Mouse (Mus musculus) MEL (cell line): ENCODE results near the gene Chd5. TPM values are rescaled to one million over a fixed set of nuclear protein-coding genes. Genes with fewer than 3 reads are reported as not detected.
A peak's percentile ranks its signal among the peaks of the same experiment; 100 is the strongest.

ENCODE experiments used
- DNase-seq: peaks from one replicate; pipeline ENCODE4 v3.0.0; 2011; ENCODE audit warnings: low read depth, low spot score
- H3K27ac ChIP-seq: 2 replicates; pipeline ENCODE4 v1.5.1; 2012; ENCODE audit warnings: low read depth, mild to moderate bottlenecking, control low read depth, low read length, moderate library complexity; ENCODE audit not compliant: control insufficient read depth
- H3K27me3 ChIP-seq, 2 experiments: fragments of 150-350 bp in 1 of 2; sonication (generic) in 1 of 2; 2 replicates each; pipeline ENCODE4 v1.6.1; 2012; ENCODE audit warnings: low read length in 2 of 2, mild to moderate bottlenecking in 2 of 2, improper control_type of control experiment in 1 of 2, moderate library complexity in 1 of 2; ENCODE audit not compliant: insufficient read depth in 2 of 2, control insufficient read depth in 1 of 2
- H3K36me3 ChIP-seq, 2 experiments: 2 replicates each; pipeline ENCODE4 v1.6.1; 2012 to 2014; ENCODE audit warnings: low read length in 2 of 2, improper control_type of control experiment in 1 of 2, inconsistent platforms in 1 of 2, mild to moderate bottlenecking in 1 of 2; ENCODE audit not compliant: insufficient read depth in 2 of 2, control insufficient read depth in 1 of 2
- H3K4me1 ChIP-seq, 2 experiments: fragments of 150-350 bp in 1 of 2; sonication (generic) in 1 of 2; 2 replicates each; pipeline ENCODE4 v1.6.1; 2012; ENCODE audit warnings: low read length in 2 of 2, improper control_type of control experiment in 1 of 2, mild to moderate bottlenecking in 1 of 2; ENCODE audit not compliant: insufficient read depth in 2 of 2, control insufficient read depth in 1 of 2
- H3K4me3 ChIP-seq, 2 experiments: fragments of 150-350 bp in 1 of 2; sonication (generic) in 1 of 2; 2 replicates each; pipeline ENCODE4 v1.5.1; 2012; ENCODE audit warnings: low read depth in 2 of 2, low read length in 2 of 2, mild to moderate bottlenecking in 2 of 2, moderate library complexity in 2 of 2, control low read depth in 1 of 2, improper control_type of control experiment in 1 of 2; ENCODE audit not compliant: control insufficient read depth in 1 of 2, insufficient read depth in 1 of 2
- H3K79me2 ChIP-seq: 2 replicates; pipeline ENCODE4 v1.6.1; 2012; ENCODE audit warnings: mild to moderate bottlenecking, low read length, moderate library complexity; ENCODE audit not compliant: control insufficient read depth, poor library complexity, insufficient read depth
- H3K9ac ChIP-seq: 2 replicates; pipeline ENCODE4 v1.6.1; 2012; ENCODE audit warnings: low read depth, mild to moderate bottlenecking, control low read depth, low read length, moderate library complexity; ENCODE audit not compliant: control insufficient read depth, poor library complexity, severe bottlenecking
- H3K9me3 ChIP-seq: fragments of 150-350 bp; sonication (generic); replicated peaks from 2 replicates; pipeline ENCODE4 v1.6.1; 2012; ENCODE audit warnings: mild to moderate bottlenecking, low read length, improper control_type of control experiment, moderate library complexity; ENCODE audit not compliant: insufficient read depth
- BHLHE40 ChIP-seq: IDR thresholded peaks from 2 replicates; pipeline ENCODE4 v1.6.1; 2012; ENCODE audit warnings: low read depth, mild to moderate bottlenecking, inconsistent platforms, low read length, improper control_type of control experiment, borderline replicate concordance
- CHD2 ChIP-seq: IDR thresholded peaks from 2 replicates; pipeline ENCODE4 v1.6.1; 2011; ENCODE audit warnings: low read length, improper control_type of control experiment
- E2F4 ChIP-seq: IDR thresholded peaks from 2 replicates; pipeline ENCODE4 v1.6.1; 2011; ENCODE audit warnings: low read depth, low read length, improper control_type of control experiment, borderline replicate concordance
- ELF1 ChIP-seq: IDR thresholded peaks from 2 replicates; pipeline ENCODE4 v1.6.1; 2014; ENCODE audit warnings: low read depth, mild to moderate bottlenecking, inconsistent platforms, low read length, improper control_type of control experiment, moderate library complexity
- EP300 ChIP-seq, 2 experiments: IDR thresholded peaks; 2 replicates each; pipeline ENCODE4 v1.6.1; 2011; ENCODE audit warnings: improper control_type of control experiment in 2 of 2, low read length in 2 of 2, low read depth in 1 of 2, mild to moderate bottlenecking in 1 of 2
- ETS1 ChIP-seq: IDR thresholded peaks from 2 replicates; pipeline ENCODE4 v1.6.1; 2012; ENCODE audit warnings: low read depth, mild to moderate bottlenecking, inconsistent platforms, low read length, improper control_type of control experiment, moderate library complexity
- GATA1 ChIP-seq: IDR thresholded peaks from 2 replicates; pipeline ENCODE4 v1.6.1; 2011; ENCODE audit warnings: low read depth, low read length, improper control_type of control experiment
- HCFC1 ChIP-seq: IDR thresholded peaks from 2 replicates; pipeline ENCODE4 v1.6.1; 2012; ENCODE audit warnings: low read depth, mild to moderate bottlenecking, inconsistent platforms, low read length, improper control_type of control experiment, moderate library complexity
- JUND ChIP-seq: IDR thresholded peaks from 2 replicates; pipeline ENCODE4 v1.6.1; 2011; ENCODE audit warnings: low read depth, mild to moderate bottlenecking, improper control_type of control experiment, low read length
- KAT2A ChIP-seq: conservative IDR thresholded peaks from 2 replicates; pipeline ENCODE4 v1.6.1; 2012; ENCODE audit warnings: low read depth, low read length, improper control_type of control experiment, inconsistent platforms
- MAX ChIP-seq: IDR thresholded peaks from 2 replicates; pipeline ENCODE4 v1.6.1; 2011; ENCODE audit warnings: low read length, improper control_type of control experiment
- MAZ ChIP-seq: IDR thresholded peaks from 2 replicates; pipeline ENCODE4 v1.6.1; 2012; ENCODE audit warnings: low read depth, mild to moderate bottlenecking, inconsistent platforms, low read length, improper control_type of control experiment
- MYB ChIP-seq: IDR thresholded peaks from 2 replicates; pipeline ENCODE4 v1.6.1; 2011; ENCODE audit warnings: mild to moderate bottlenecking, low read depth, low read length, improper control_type of control experiment
- MYC ChIP-seq: IDR thresholded peaks from 2 replicates; pipeline ENCODE4 v1.6.1; 2011; ENCODE audit warnings: low read depth, mild to moderate bottlenecking, low read length, improper control_type of control experiment, moderate library complexity
- NELFE ChIP-seq: IDR thresholded peaks from 2 replicates; pipeline ENCODE4 v1.6.1; 2011; ENCODE audit warnings: low read depth, low read length, improper control_type of control experiment
- NRF1 ChIP-seq: IDR thresholded peaks from 2 replicates; pipeline ENCODE4 v1.6.1; 2014; ENCODE audit warnings: low read depth, mild to moderate bottlenecking, inconsistent platforms, low read length, improper control_type of control experiment, moderate library complexity; ENCODE audit not compliant: poor library complexity, insufficient read depth, severe bottlenecking
- POLR2A ChIP-seq, 2 experiments: IDR thresholded peaks; 2 replicates each; pipeline ENCODE4 v1.6.1; 2011 to 2012; ENCODE audit warnings: low read length in 2 of 2, mild to moderate bottlenecking in 2 of 2, control low read depth in 1 of 2, improper control_type of control experiment in 1 of 2, low read depth in 1 of 2, moderate library complexity in 1 of 2; ENCODE audit not compliant: control insufficient read depth in 1 of 2, insufficient read depth in 1 of 2, poor library complexity in 1 of 2
- RAD21 ChIP-seq: IDR thresholded peaks from 2 replicates; pipeline ENCODE4 v1.6.1; 2011; ENCODE audit warnings: mild to moderate bottlenecking, low read depth, low read length, improper control_type of control experiment
- SIN3A ChIP-seq: IDR thresholded peaks from 2 replicates; pipeline ENCODE4 v1.6.1; 2012; ENCODE audit warnings: low read length, improper control_type of control experiment, inconsistent platforms
- TAL1 ChIP-seq: IDR thresholded peaks from 2 replicates; pipeline ENCODE4 v1.6.1; 2012; ENCODE audit warnings: mild to moderate bottlenecking, inconsistent platforms, low read length, moderate library complexity, mixed read lengths
- TBP ChIP-seq: IDR thresholded peaks from 2 replicates; pipeline ENCODE4 v1.8.0; 2011; ENCODE audit warnings: low read depth, low read length, improper control_type of control experiment
- TCF12 ChIP-seq: IDR thresholded peaks from 2 replicates; pipeline ENCODE4 v1.6.1; 2014; ENCODE audit warnings: low read depth, mild to moderate bottlenecking, inconsistent platforms, low read length, improper control_type of control experiment, moderate library complexity
- ZKSCAN1 ChIP-seq: IDR thresholded peaks from 2 replicates; pipeline ENCODE4 v1.6.1; 2012; ENCODE audit warnings: low read depth, mild to moderate bottlenecking, inconsistent platforms, low read length, improper control_type of control experiment, moderate library complexity
- ZMIZ1 ChIP-seq: IDR thresholded peaks from 2 replicates; pipeline ENCODE4 v1.6.1; 2012; ENCODE audit warnings: low read depth, mild to moderate bottlenecking, inconsistent platforms, low read length, improper control_type of control experiment, moderate library complexity
- polyA plus RNA-seq, 2 experiments: library from polyadenylated mRNA; stranded (reverse) in 1 of 2; unstranded in 1 of 2; fragments of >175 nt in 1 of 2; fragments of >200 nt in 1 of 2; gene quantifications; 2 replicates each; pipeline versions ENCODE4 v1.2.1 to v1.2.4; 2012; ENCODE audit warnings: low replicate concordance in 2 of 2, low read depth in 1 of 2; ENCODE audit not compliant: insufficient read length in 2 of 2, insufficient read depth in 1 of 2, missing spikeins in 1 of 2
- total RNA-seq: library from RNA; depleted of rRNA; stranded (reverse); fragments of 300-350 nt; gene quantifications from 2 replicates; pipeline ENCODE4 v1.2.3, GENCODE M21; 2012

Chd5 gene
- total and polyA plus RNA-seq, 3 experiments = 0.15 to 0.91 TPM; not detected in 1

GRCm38 (mm10) chr4:152295916-152296315 is 42.5 kb upstream of the Chd5 start:
- Histone ChIP-seq H3K27me3 (no peaks in the 10 kb centered on the region), H3K4me3 (peak overlapping the region; percentile 63 to 72), H3K36me3 (peaks cover 0 to 8% of the 10 kb centered on the region in 2 experiments; a peak in 1 of 4 replicates), H3K4me1 (peaks cover 4 to 14% of the 10 kb centered on the region in 2 experiments; a peak in 3 of 4 replicates), H3K9me3 (no peaks in the 10 kb centered on the region), H3K79me2 (peaks cover 20% of the 10 kb centered on the region), H3K9ac (peak overlapping the region; percentile 51), H3K27ac (peak overlapping the region; percentile 88)
- peak; percentile 96 for DNase-seq
- TF ChIP-seq TCF12 = peak; percentile 45; the same call in 1 of the 2 replicates
- TF ChIP-seq CHD2 = no peak; the same call in 1 of the 2 replicates
- TF ChIP-seq MYC = peak; percentile 61; the same call in 1 of the 2 replicates
- peak; percentile 92 for TF ChIP-seq JUND
- peak; percentile 43; the same call in 1 of the 2 replicates for TF ChIP-seq ZMIZ1
- TF ChIP-seq EP300 (IDR thresholded peaks at IDR 0.05; ENCODE audit: low read depth in 1 of 2, low read length in 2 of 2) = peak; percentile 44 to 56; a peak in 2 of 4 replicates
- peak; percentile 6 to 78; a peak in 2 of 4 replicates for TF ChIP-seq POLR2A (IDR thresholded peaks at IDR 0.05; ENCODE audit: control insufficient read depth in 1 of 2, insufficient read depth in 1 of 2, low read depth in 1 of 2, low read length in 2 of 2, poor library complexity in 1 of 2)
- no peak for TF ChIP-seq ZKSCAN1
- no peak for TF ChIP-seq MAX
- TF ChIP-seq HCFC1 = peak; percentile 81
- TF ChIP-seq MYB = peak; percentile 27; the same call in 1 of the 2 replicates
- TF ChIP-seq TAL1 = peak; percentile 27; the same call in 1 of the 2 replicates
- peak; percentile 73 for TF ChIP-seq ELF1
- TF ChIP-seq BHLHE40 = peak; percentile 38; the same call in 1 of the 2 replicates
- peak; percentile 69 for TF ChIP-seq MAZ
- TF ChIP-seq RAD21 = no peak
- TF ChIP-seq ETS1 = peak; percentile 65; the same call in 1 of the 2 replicates
- peak; percentile 67 for TF ChIP-seq NELFE
- TF ChIP-seq GATA1 = peak; percentile 80
- no peak for TF ChIP-seq NRF1
- TF ChIP-seq SIN3A = peak; percentile 78
- TF ChIP-seq E2F4 = no peak
- TF ChIP-seq TBP = peak; percentile 78
- TF ChIP-seq KAT2A = peak; percentile 49
